Mouse (Mus musculus) stomach, postnatal 0 days (tissue): ENCODE data around the gene Sept9.

Experiments
- CTCF ChIP-seq: IDR thresholded peaks from 2 replicates; pipeline ENCODE4 v1.5.1; 2016; ENCODE audit warnings: antibody characterized with exemption, low read depth, mild to moderate bottlenecking, moderate library complexity
- EP300 ChIP-seq: optimal IDR thresholded peaks from 2 replicates; pipeline ENCODE3; 2016; ENCODE audit warnings: antibody characterized with exemption

- TF ChIP-seq CTCF (no peak), EP300 (no peak)
These were observed 36.4 kb upstream of the Sept9 start for GRCm38 (mm10) chr11:117163098-117163497.
